Mouse (Mus musculus): ENCODE results near the gene Sult2b1. TPM values are rescaled to one million over a fixed set of nuclear protein-coding genes. Genes with fewer than 3 reads are reported as not detected.

Sult2b1 gene
- polyA plus RNA-seq, 1 experiment from 2014 or later: 1.9 TPM

GRCm38 (mm10) chr7:45820913-45821312, 36.4 kb upstream of the Sult2b1 start:
- no peak overlapping the region for H3K9ac ChIP-seq (ENCODE audit: low read depth, low read length)
- H3K4me1 ChIP-seq (replicated peaks; ENCODE audit: control insufficient read depth, insufficient read depth, low read length): no peaks in the 10 kb centered on the region
- H3K4me2 ChIP-seq (replicated peaks; ENCODE audit: low read depth, low read length): no peak overlapping the region
- H3K27me3 ChIP-seq (ENCODE audit: control insufficient read depth, insufficient read depth, low read length): peaks cover 2% of the 10 kb centered on the region; the same call in 1 of the 2 replicates
- DNase-seq (ENCODE audit: low spot score) (no peak), ATAC-seq (ENCODE audit: low FRiP score) (no peak)
- 0 out of 2 replicates have a peak, but pooled peaks cover 3% of the 10 kb centered on the region for H3K36me3 ChIP-seq (ENCODE audit: control insufficient read depth, insufficient read depth, low read length)
- no peaks in the 10 kb centered on the region for H3K9me3 ChIP-seq (ENCODE audit: control insufficient read depth, low read length)
- no peak overlapping the region for H3K27ac ChIP-seq (ENCODE audit: low read depth, low read length)
- H3K4me3 ChIP-seq (ENCODE audit: low read depth, low read length): no peak overlapping the region

DNA sequence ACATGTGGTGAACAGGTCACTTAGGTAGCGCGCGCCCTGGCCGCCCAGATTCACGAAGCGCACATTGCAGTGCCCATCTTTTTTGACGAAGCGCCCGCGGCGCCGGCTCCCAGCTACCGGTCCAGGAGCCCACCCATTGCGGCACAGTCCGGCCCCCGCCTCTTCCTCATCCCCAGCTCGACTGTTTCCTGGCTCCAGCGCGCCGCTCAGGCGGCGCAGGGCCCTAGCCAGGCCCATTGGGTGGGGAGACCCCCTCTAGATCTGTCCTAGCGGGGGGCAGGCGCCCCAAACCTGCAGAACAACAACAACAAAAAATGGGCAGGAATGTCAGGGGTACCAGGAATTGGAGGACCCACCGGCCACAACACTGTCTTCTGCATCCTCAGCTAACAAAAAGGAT, 35.4 kb upstream of the Sult2b1 start:
- Histone ChIP-seq H3K27ac (ENCODE audit: low read depth, low read length) (no peak overlapping the region), H3K4me2 (replicated peaks; ENCODE audit: low read depth, low read length) (0 out of 2 replicates have a peak overlapping the region, but pooled peaks have one; percentile 14), H3K27me3 (ENCODE audit: control insufficient read depth, insufficient read depth, low read length) (peaks cover 2% of the 10 kb centered on the region; the same call in 1 of the 2 replicates), H3K9me3 (ENCODE audit: control insufficient read depth, low read length) (no peaks in the 10 kb centered on the region), H3K9ac (ENCODE audit: low read depth, low read length) (no peak overlapping the region), H3K4me3 (ENCODE audit: low read depth, low read length) (0 out of 2 replicates have a peak overlapping the region, but pooled peaks have one; percentile 8), H3K4me1 (replicated peaks; ENCODE audit: control insufficient read depth, insufficient read depth, low read length) (peaks cover 5% of the 10 kb centered on the region), H3K36me3 (ENCODE audit: control insufficient read depth, insufficient read depth, low read length) (no peaks in the 10 kb centered on the region)
- WGBS: 9% methylated on average over 17 of the region's 25 CpGs
- DNase-seq (ENCODE audit: low spot score): no peak
- no peak for ATAC-seq (ENCODE audit: low FRiP score)

DNA sequence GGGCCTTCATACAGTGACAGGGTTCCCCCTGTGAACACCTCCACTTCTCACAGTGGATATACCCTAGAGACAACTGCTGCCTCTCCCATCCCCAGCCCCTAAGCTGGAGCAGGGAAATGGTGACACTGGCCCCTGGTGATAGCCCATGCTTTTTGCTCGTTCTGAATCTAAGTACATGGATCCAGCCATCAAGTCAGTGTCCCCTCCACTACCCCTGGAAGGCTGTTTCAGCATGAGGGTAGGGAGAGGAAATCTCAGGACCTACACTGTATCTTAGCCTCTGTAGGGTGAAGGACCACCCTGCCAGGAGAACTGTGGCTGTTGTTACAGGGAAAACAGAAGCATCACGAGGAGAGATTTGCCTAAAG, 31.5 kb upstream of the Sult2b1 start:
- peaks cover 2% of the 10 kb centered on the region; the same call in 1 of the 2 replicates for H3K27me3 ChIP-seq (ENCODE audit: control insufficient read depth, insufficient read depth, low read length)
- peaks cover 14% of the 10 kb centered on the region for H3K4me1 ChIP-seq (replicated peaks; ENCODE audit: control insufficient read depth, insufficient read depth, low read length)
- ATAC-seq (ENCODE audit: low FRiP score): no peak
- no peak overlapping the region for H3K4me2 ChIP-seq (replicated peaks; ENCODE audit: low read depth, low read length)
- no peak for DNase-seq (ENCODE audit: low spot score)
- no peak overlapping the region for H3K4me3 ChIP-seq (ENCODE audit: low read depth, low read length)
- no peak overlapping the region for H3K27ac ChIP-seq (ENCODE audit: low read depth, low read length)
- H3K9me3 ChIP-seq (ENCODE audit: control insufficient read depth, low read length): no peaks in the 10 kb centered on the region
- peaks cover 14% of the 10 kb centered on the region; the same call in 1 of the 2 replicates for H3K36me3 ChIP-seq (ENCODE audit: control insufficient read depth, insufficient read depth, low read length)
- H3K9ac ChIP-seq (ENCODE audit: low read depth, low read length): no peak overlapping the region
- WGBS: 58% methylated on average over 2 of the region's 2 CpGs

DNA sequence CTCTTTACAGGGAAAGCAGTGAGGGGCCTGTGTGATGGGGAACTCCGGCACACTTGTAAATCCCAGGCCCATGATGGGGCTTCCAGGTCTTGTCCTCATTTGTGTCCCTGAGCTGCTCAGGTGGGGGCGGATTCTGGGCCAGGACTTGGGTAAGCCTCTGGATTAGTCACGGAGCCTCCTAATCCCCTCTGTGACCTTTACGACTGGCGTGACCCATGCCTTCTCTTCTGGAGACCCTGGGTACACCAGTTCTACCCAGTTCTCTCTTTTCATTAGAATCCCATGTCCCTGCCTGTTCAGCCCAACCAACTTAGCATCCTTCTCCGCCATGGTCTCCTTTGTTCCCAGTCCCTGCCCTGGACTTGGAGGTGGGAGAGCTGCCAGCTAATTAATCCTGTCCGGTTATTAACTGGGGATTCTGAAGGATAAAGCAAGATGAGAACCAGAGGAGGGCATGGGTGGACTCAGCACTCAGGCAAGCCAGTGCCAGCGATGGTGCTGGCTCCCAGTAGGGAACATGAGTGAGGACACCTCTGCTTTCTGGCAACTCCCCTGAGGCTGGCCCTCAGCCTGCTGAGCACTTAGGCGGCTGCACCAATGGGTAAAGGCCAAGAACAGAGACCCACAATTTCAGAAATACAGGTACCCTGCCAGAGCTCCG, 31.0 kb upstream of the Sult2b1 start:
- 48% methylated on average over 10 of the region's 10 CpGs for WGBS
- H3K9me3 ChIP-seq (ENCODE audit: control insufficient read depth, low read length): no peaks in the 10 kb centered on the region
- DNase-seq (ENCODE audit: low spot score) (no peak), ATAC-seq (ENCODE audit: low FRiP score) (no peak)
- H3K4me1 ChIP-seq (replicated peaks; ENCODE audit: control insufficient read depth, insufficient read depth, low read length): peaks cover 14% of the 10 kb centered on the region
- H3K27me3 ChIP-seq (ENCODE audit: control insufficient read depth, insufficient read depth, low read length): peaks cover 2% of the 10 kb centered on the region; the same call in 1 of the 2 replicates
- H3K4me3 ChIP-seq (ENCODE audit: low read depth, low read length): no peak overlapping the region; the same call in 1 of the 2 replicates
- peak overlapping the region; percentile 39; the same call in 1 of the 2 replicates for H3K4me2 ChIP-seq (replicated peaks; ENCODE audit: low read depth, low read length)
- H3K27ac ChIP-seq (ENCODE audit: low read depth, low read length): no peak overlapping the region
- no peak overlapping the region; the same call in 1 of the 2 replicates for H3K9ac ChIP-seq (ENCODE audit: low read depth, low read length)
- peaks cover 18% of the 10 kb centered on the region; the same call in 1 of the 2 replicates for H3K36me3 ChIP-seq (ENCODE audit: control insufficient read depth, insufficient read depth, low read length)

GRCm38 (mm10) chr7:45814841-45815240, 30.4 kb upstream of the Sult2b1 start:
- no peak overlapping the region for H3K27ac ChIP-seq (ENCODE audit: low read depth, low read length)

DNA sequence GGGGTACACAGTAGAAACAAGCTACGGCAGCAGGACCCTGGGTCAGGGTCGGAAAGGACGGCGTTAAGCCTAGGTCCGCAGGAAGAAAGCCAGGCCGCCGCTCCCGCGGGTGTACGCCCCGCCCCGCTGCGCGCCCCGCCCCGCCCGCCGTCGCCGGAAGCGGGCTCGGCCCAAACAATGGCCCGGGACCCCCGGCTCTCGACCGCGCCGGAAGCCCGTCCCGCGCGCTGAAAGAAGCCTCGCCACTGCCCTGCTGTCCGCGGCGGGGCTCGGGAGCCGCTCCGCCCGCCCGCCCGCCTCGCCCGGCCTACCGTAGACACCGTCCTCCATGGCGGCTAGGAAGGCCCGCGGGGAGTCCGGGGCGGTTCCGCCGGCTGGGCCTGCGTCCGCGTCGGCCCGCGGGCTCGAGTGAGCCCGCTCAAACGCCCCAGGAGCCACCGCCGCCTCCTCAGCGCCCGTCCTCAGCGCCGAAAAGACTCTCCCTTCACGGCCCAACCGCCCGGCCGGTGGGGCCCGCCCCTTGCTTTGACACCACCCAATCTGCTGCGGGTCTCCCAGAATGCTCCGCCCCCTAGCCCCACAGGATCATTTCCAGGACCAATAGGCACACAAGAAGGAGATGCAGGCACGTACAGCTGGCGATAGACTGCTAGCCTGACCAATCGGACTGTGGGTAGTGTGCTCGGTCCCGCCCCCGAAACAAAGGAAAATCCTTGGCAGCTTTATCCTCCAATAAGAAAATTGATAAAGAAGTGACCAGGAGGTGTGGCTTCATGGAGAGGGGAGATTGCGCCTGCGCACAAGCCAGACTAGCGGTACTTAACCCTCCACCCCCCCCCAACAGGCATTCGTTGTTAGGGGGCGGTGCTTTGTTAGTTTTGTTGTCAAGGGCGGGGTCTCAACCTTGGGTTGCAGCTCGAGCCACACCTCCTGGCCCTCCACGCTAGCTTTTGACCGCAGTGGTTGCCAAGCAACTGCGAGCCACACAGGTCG, 29.6 kb upstream of the Sult2b1 start, which contains the start of gene Cyth2:
Gene Cyth2 (minus strand): TSS at position 795 of the 993 bp plus-strand sequence.
- Histone ChIP-seq H3K9ac (ENCODE audit: low read depth, low read length) (peak within 1 kb of the TSS; percentile 100), H3K36me3 (ENCODE audit: control insufficient read depth, insufficient read depth, low read length) (peaks cover 31% of the 10 kb centered on the region), H3K27ac (ENCODE audit: low read depth, low read length) (peak within 1 kb of the TSS; percentile 100), H3K27me3 (ENCODE audit: control insufficient read depth, insufficient read depth, low read length) (no peaks in the 10 kb centered on the region), H3K4me2 (replicated peaks; ENCODE audit: low read depth, low read length) (peak within 1 kb of the TSS; percentile 76), H3K9me3 (ENCODE audit: control insufficient read depth, low read length) (no peaks in the 10 kb centered on the region), H3K4me3 (ENCODE audit: low read depth, low read length) (peak within 1 kb of the TSS; percentile 97), H3K4me1 (replicated peaks; ENCODE audit: control insufficient read depth, insufficient read depth, low read length) (peaks cover 14% of the 10 kb centered on the region)
- DNase-seq (ENCODE audit: low spot score): peak; percentile 100
- ATAC-seq (ENCODE audit: low FRiP score): peak; percentile 99
- WGBS: under 1% methylated on average over 75 of the region's 92 CpGs

More at GRCm38 (mm10) chr7:45814841-45815240, 30.4 kb upstream of the Sult2b1 start:
- H3K9ac ChIP-seq (ENCODE audit: low read depth, low read length): no peak overlapping the region; the same call in 1 of the 2 replicates
- 6% methylated on average over 5 of the region's 5 CpGs for whole genome bisulfite sequencing
- H3K4me2 ChIP-seq (replicated peaks; ENCODE audit: low read depth, low read length): peak overlapping the region; percentile 39
- H3K9me3 ChIP-seq (ENCODE audit: control insufficient read depth, low read length): no peaks in the 10 kb centered on the region
- DNase-seq (ENCODE audit: low spot score) (no peak), ATAC-seq (ENCODE audit: low FRiP score) (0 out of 2 replicates have a peak, but pooled peaks have one; percentile 1)
- H3K36me3 ChIP-seq (ENCODE audit: control insufficient read depth, insufficient read depth, low read length): peaks cover 23% of the 10 kb centered on the region
- peaks cover under 1% of the 10 kb centered on the region; the same call in 1 of the 2 replicates for H3K27me3 ChIP-seq (ENCODE audit: control insufficient read depth, insufficient read depth, low read length)
- H3K4me1 ChIP-seq (replicated peaks; ENCODE audit: control insufficient read depth, insufficient read depth, low read length): peaks cover 14% of the 10 kb centered on the region
- peak overlapping the region; percentile 23 for H3K4me3 ChIP-seq (ENCODE audit: low read depth, low read length)

GRCm38 (mm10) chr7:45812921-45813320, 28.5 kb upstream of the Sult2b1 start:
- H3K36me3 ChIP-seq (ENCODE audit: control insufficient read depth, insufficient read depth, low read length): peaks cover 36% of the 10 kb centered on the region
- H3K4me1 ChIP-seq (replicated peaks; ENCODE audit: control insufficient read depth, insufficient read depth, low read length): peaks cover 19% of the 10 kb centered on the region
- DNase-seq (ENCODE audit: low spot score): no peak
- H3K27ac ChIP-seq (ENCODE audit: low read depth, low read length): no peak overlapping the region
- H3K27me3 ChIP-seq (ENCODE audit: control insufficient read depth, insufficient read depth, low read length): no peaks in the 10 kb centered on the region
- WGBS: 93% methylated on average over 8 of the region's 8 CpGs
- H3K9ac ChIP-seq (ENCODE audit: low read depth, low read length): peak overlapping the region; percentile 100
- ATAC-seq (ENCODE audit: low FRiP score): no peak
- peak overlapping the region; percentile 97 for H3K4me3 ChIP-seq (ENCODE audit: low read depth, low read length)
- H3K9me3 ChIP-seq (ENCODE audit: control insufficient read depth, low read length): no peaks in the 10 kb centered on the region
- peak overlapping the region; percentile 76 for H3K4me2 ChIP-seq (replicated peaks; ENCODE audit: low read depth, low read length)

GRCm38 (mm10) chr7:45809276-45810075, 25.0 kb upstream of the Sult2b1 start:
- Histone ChIP-seq H3K4me1 (replicated peaks; ENCODE audit: control insufficient read depth, insufficient read depth, low read length) (peaks cover 14% of the 10 kb centered on the region), H3K27ac (ENCODE audit: low read depth, low read length) (no peak overlapping the region), H3K4me3 (ENCODE audit: low read depth, low read length) (no peak overlapping the region), H3K27me3 (ENCODE audit: control insufficient read depth, insufficient read depth, low read length) (no peaks in the 10 kb centered on the region), H3K9me3 (ENCODE audit: control insufficient read depth, low read length) (no peaks in the 10 kb centered on the region), H3K4me2 (replicated peaks; ENCODE audit: low read depth, low read length) (no peak overlapping the region), H3K9ac (ENCODE audit: low read depth, low read length) (no peak overlapping the region), H3K36me3 (ENCODE audit: control insufficient read depth, insufficient read depth, low read length) (peaks cover 40% of the 10 kb centered on the region)
- WGBS: 91% methylated on average over 14 of the region's 14 CpGs
- DNase-seq (ENCODE audit: low spot score): no peak
- no peak for ATAC-seq (ENCODE audit: low FRiP score)
